Mouse (Mus musculus) heart, embryonic 14.5 days (tissue): ENCODE data around the gene Muc4. TPM values are rescaled to one million over a fixed set of nuclear protein-coding genes. Genes with fewer than 3 reads are reported as not detected.

Source experiments
- ATAC-seq: fragments of 200-750 bp; cut with Nextera tagmentation; 2 replicates; pipeline ENCODE4 v1.8.0; 2017; ENCODE audit warnings: low read depth, moderate TSS enrichment; ENCODE audit not compliant: insufficient number of reproducible peaks, insufficient read depth, low FRiP score
- H3K27ac ChIP-seq, 2 experiments: fragments of 200-500 bp in 1 of 2; fragments of 300-500 bp in 1 of 2; sonication (generic) in 1 of 2; replicated peaks in 1 of 2; 2 replicates each; pipeline ENCODE4 v1.5.1; 2012 to 2014; ENCODE audit warnings: low read depth in 2 of 2, low read length in 2 of 2, control low read depth in 1 of 2, mild to moderate bottlenecking in 1 of 2, mixed read lengths in 1 of 2; ENCODE audit not compliant: control insufficient read depth in 1 of 2, insufficient read depth in 1 of 2
- H3K27me3 ChIP-seq: fragments of 300-500 bp; sonication (generic); 2 replicates; pipeline ENCODE4 v1.6.1; 2014; ENCODE audit warnings: mild to moderate bottlenecking, low read length, control low read depth; ENCODE audit not compliant: control insufficient read depth, insufficient read depth
- H3K36me3 ChIP-seq: fragments of 300-500 bp; sonication (generic); 2 replicates; pipeline ENCODE4 v1.6.1; 2014; ENCODE audit warnings: mild to moderate bottlenecking, control low read depth, low read length, mixed read lengths; ENCODE audit not compliant: control insufficient read depth, insufficient read depth
- H3K4me1 ChIP-seq, 2 experiments: fragments of 200-500 bp in 1 of 2; fragments of 300-500 bp in 1 of 2; sonication (generic) in 1 of 2; 2 replicates each; pipeline ENCODE4 v1.6.1; 2012 to 2014; ENCODE audit warnings: low read length in 2 of 2, control low read depth in 1 of 2, mixed read lengths in 1 of 2; ENCODE audit not compliant: control insufficient read depth in 2 of 2, insufficient read depth in 2 of 2
- H3K4me2 ChIP-seq: fragments of 300-500 bp; sonication (generic); 2 replicates; pipeline ENCODE4 v1.6.1; 2014; ENCODE audit warnings: mild to moderate bottlenecking, low read length
- H3K4me3 ChIP-seq, 2 experiments: fragments of 200-500 bp in 1 of 2; fragments of 300-500 bp in 1 of 2; sonication (generic) in 1 of 2; 2 replicates each; pipeline ENCODE4 v1.5.1; 2012 to 2014; ENCODE audit warnings: low read length in 2 of 2, mild to moderate bottlenecking in 2 of 2, control low read depth in 1 of 2, low read depth in 1 of 2, moderate library complexity in 1 of 2; ENCODE audit not compliant: control insufficient read depth in 1 of 2, insufficient read depth in 1 of 2
- H3K9ac ChIP-seq: fragments of 300-500 bp; sonication (generic); 2 replicates; pipeline ENCODE4 v1.6.1; 2014; ENCODE audit warnings: mild to moderate bottlenecking, low read length
- H3K9me3 ChIP-seq: fragments of 300-500 bp; sonication (generic); 2 replicates; pipeline ENCODE4 v1.6.1; 2016; ENCODE audit warnings: low read length, control low read depth; ENCODE audit not compliant: control insufficient read depth
- WGBS: fragments of 180-500 bp; shearing (Covaris S2); extraction: QIAGEN DNeasy Blood & Tissue Kit; methylation state at CpG from one replicate; pipeline ENCODE4 v1.1.7; 2014; 5-methylcytosine and 5-hydroxymethylcytosine counted together
- polyA plus RNA-seq: library from polyadenylated mRNA; unstranded; fragments of >200 nt; fragmentation: Nextera tagmentation; extraction: Ambion mirVana; gene quantifications from 2 replicates; pipeline ENCODE4 v1.2.1, GENCODE M21; 2014

Muc4 gene
- polyA plus RNA-seq, 1 experiment from 2014 or later = not detected

DNA sequence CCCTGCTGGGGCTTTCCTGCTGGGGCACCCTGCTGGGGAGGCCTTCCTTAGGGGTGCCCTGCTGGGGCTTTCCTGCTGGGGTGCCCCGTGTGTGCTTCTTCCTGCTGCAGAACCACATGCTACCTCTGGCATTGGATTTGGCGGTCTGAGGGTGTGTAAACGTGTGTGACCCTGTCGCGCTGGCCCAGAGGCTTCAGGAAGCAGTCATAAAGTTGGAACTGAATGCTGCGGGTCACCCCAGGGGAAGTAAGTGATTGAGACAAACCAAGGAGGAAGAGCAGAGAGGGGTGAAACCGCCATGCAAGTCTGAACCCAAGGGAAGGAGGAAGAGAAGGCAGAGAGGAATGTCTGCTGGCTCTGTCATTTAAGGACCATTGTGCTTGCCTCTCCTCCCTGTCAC lies 37.1 kb upstream of the Muc4 start:
- no peaks in the 10 kb centered on the region for H3K27me3 ChIP-seq
- H3K9me3 ChIP-seq = no peaks in the 10 kb centered on the region
- no peak overlapping the region for H3K9ac ChIP-seq
- ATAC-seq = no peak
- 42% methylated on average over 7 of the region's 7 CpGs for WGBS
- no peak overlapping the region for H3K4me3 ChIP-seq
- no peak overlapping the region for H3K27ac ChIP-seq
- H3K4me1 ChIP-seq = peaks cover 3% of the 10 kb centered on the region in 2 experiments; a peak in 2 of 4 replicates
- H3K36me3 ChIP-seq = no peaks in the 10 kb centered on the region
- no peak overlapping the region for H3K4me2 ChIP-seq

DNA sequence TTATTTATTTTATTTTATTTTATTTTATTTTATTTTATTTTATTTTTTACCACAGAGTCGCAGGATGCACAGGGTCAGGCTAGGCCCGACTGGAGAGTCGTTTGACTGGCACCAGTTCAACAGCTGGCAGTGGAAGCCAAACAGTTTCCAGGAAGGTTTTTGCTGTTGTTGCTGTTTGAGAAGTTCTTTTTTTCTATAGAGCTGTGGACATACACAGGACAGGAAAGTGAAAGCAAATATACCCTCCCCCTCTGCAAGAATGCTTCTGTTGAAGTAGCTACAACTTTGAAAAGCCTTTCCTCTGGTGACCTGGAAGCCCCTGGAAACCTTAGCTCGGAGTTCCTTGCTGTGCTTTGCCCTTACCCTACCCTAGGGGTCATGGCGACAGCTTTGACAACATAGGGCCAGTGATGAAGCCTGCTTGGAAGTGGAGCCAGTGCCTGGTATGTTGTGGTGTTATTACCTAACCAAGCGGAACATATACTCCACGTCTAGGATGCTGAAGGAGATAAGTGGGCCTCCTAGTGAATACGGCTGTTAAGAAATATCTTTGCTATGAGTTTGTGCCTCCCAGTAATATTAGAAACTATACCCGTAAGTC lies 32.3 kb upstream of the Muc4 start:
- no peak overlapping the region for H3K4me3 ChIP-seq
- no peak overlapping the region for H3K4me2 ChIP-seq
- H3K9ac ChIP-seq = no peak overlapping the region
- 60% methylated on average over 9 of the region's 9 CpGs for WGBS
- no peak overlapping the region for H3K27ac ChIP-seq
- no peaks in the 10 kb centered on the region for H3K36me3 ChIP-seq
- ATAC-seq = no peak
- no peaks in the 10 kb centered on the region for H3K27me3 ChIP-seq
- peaks cover 5 to 8% of the 10 kb centered on the region in 2 experiments; a peak in 2 of 4 replicates for H3K4me1 ChIP-seq
- no peaks in the 10 kb centered on the region; the same call in 1 of the 2 replicates for H3K9me3 ChIP-seq

DNA sequence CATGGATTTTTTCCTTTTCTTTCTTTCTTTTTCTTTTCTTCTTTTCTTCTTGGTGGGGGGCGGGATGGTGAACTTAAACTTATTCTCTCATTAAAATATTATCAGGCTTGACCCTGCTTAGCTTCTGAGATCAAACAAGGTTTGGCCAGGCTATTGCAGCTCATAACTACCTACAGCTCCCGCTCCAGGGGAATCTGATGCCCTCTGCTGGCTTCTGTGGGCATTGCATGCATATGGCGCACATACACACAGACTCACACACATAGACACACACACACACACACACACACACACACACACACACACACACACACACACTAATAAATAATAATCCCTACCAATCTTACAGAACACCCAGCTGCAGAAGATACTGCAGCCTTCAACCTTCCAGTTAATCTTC lies 30.1 kb upstream of the Muc4 start:
- Histone ChIP-seq H3K36me3 (no peaks in the 10 kb centered on the region), H3K27me3 (no peaks in the 10 kb centered on the region), H3K9me3 (no peaks in the 10 kb centered on the region; the same call in 1 of the 2 replicates), H3K4me2 (no peak overlapping the region), H3K4me3 (no peak overlapping the region), H3K4me1 (peaks cover 7 to 8% of the 10 kb centered on the region in 2 experiments; a peak in 3 of 4 replicates), H3K27ac (no peak overlapping the region), H3K9ac (no peak overlapping the region)
- WGBS = 93% methylated on average over 3 of the region's 3 CpGs
- no peak for ATAC-seq

DNA sequence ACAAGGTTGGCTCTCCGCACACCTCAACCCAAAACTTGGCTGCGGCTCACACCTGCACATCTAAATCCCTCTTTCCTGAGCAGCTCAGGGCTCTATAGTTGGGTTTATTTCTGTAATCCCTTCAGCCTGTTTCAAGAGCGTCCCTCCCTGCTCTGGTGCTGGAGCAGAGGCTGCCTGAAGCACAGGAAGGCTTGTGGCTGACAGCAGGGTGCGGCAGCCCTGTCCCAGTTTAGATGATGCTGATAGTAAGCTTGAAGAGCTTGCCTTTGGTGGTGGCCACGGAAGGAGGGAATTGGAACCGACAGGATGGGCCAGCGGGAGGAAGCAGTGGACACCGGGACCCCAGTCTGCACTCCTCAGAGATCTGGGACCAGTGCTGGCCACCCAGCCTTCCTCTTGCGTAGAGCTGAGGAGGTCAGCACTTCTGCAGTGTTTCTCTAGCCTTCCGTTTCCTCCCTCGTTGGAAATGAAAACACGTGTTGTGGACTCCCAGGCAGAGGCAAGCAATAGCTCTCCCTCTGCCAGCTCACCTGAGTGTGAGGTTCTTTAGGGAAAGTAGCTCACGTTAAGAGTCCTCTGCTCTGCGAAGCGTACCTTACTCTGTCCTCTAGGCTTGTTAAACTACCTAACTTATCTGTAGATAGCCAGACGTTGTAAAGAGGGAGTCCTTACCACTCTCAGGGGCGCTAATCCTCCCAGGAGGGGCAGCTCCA lies 28.4 kb upstream of the Muc4 start:
- no peaks in the 10 kb centered on the region for H3K36me3 ChIP-seq
- H3K27ac ChIP-seq = no peak overlapping the region
- no peak overlapping the region for H3K4me3 ChIP-seq
- peaks cover 10 to 16% of the 10 kb centered on the region in 2 experiments; a peak in 3 of 4 replicates for H3K4me1 ChIP-seq
- H3K4me2 ChIP-seq = no peak overlapping the region
- no peaks in the 10 kb centered on the region for H3K27me3 ChIP-seq
- no peaks in the 10 kb centered on the region; the same call in 1 of the 2 replicates for H3K9me3 ChIP-seq
- no peak for ATAC-seq
- 34% methylated on average over 17 of the region's 17 CpGs for WGBS
- no peak overlapping the region for H3K9ac ChIP-seq

DNA sequence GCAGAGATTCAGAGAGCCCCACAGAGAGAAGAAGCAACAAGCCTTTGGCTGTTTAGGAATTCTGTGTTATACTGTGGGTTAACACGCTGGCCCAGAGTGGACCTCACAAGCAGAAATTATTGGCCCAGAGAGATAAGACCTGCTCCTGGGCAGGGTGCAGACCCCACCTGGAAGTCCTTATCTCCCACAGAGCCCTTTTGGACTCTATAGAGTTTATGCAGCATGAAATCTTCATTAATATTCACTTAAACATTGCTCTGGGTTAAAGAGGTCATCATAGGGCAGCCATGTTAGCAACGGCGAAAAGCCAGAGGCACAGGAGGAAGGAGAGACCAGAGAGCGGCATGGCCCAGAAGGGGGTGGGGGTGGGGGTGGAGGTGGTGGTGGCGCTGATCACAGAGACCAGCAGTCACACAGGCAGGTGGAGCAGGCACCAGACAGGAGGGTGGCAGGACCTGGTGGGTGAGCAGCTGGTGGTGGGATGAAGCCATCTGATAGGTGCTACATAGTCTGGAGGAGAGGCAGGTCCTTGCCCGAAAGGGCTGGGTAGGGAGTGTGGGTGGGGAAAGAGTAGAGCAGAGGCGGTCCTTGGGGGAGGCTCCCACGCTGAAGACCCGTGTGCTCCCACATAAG lies 27.7 kb upstream of the Muc4 start:
- Histone ChIP-seq H3K9ac (no peak overlapping the region), H3K9me3 (no peaks in the 10 kb centered on the region; the same call in 1 of the 2 replicates), H3K4me1 (peaks cover 10 to 16% of the 10 kb centered on the region in 2 experiments; a peak in 3 of 4 replicates), H3K27ac (no peak overlapping the region), H3K4me2 (no peak overlapping the region), H3K4me3 (no peak overlapping the region), H3K27me3 (no peaks in the 10 kb centered on the region), H3K36me3 (no peaks in the 10 kb centered on the region)
- whole genome bisulfite sequencing = 60% methylated on average over 9 of the region's 9 CpGs
- no peak for ATAC-seq

DNA sequence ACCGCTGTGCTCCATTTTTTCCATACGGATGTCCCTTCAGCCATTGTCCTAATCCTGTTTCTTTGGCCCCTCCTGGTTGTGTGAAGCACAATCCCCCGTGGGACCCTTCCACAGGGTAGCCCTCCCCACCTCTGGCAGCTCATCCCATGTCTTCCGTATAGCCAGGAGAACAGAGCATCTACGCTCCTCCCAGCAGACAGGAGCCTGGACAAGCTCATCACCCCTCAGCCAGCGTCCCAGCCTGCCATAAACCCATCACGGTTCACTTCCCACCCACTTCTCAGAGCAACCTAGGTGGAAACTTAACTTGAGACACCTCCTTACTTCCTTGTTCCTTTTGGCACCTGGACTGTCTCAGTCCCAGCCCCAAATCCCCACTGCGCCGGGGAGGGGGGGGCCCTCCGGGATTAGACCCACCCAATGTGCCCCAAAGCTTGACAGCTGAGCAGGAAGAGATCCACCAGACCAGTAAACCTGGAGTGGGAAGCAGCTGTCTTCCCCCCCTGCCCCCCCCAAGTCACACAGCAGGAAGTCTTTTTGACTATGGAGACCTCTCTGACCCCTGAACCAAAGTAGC lies 27.1 kb upstream of the Muc4 start:
- ATAC-seq = no peak
- 71% methylated on average over 10 of the region's 10 CpGs for WGBS

DNA sequence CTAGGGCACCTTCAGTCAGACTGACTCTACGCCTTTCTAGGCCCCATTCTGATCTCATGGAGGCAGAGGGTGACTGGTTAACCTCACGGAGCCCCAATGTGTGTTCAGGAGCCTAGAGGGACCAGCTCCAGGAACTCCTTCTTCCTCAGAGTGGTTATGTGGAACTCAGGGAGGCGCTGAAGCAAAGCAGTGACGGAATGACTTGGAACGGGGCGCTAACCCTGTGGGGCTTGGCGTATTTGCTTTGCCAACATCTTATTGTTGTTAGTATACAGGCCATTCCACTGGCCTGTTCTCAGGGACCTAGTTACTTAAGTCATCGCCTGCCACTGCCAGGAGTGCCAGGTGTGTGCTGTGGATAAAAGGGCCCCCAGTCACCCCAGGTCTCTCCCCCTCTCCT lies 26.6 kb upstream of the Muc4 start:
- H3K9me3 ChIP-seq = no peaks in the 10 kb centered on the region; the same call in 1 of the 2 replicates
- peaks cover 19 to 26% of the 10 kb centered on the region in 2 experiments for H3K4me1 ChIP-seq
- no peak overlapping the region for H3K4me2 ChIP-seq
- H3K36me3 ChIP-seq = no peaks in the 10 kb centered on the region
- 90% methylated on average over 8 of the region's 8 CpGs for WGBS
- ATAC-seq = no peak
- no peaks in the 10 kb centered on the region for H3K27me3 ChIP-seq
- H3K4me3 ChIP-seq = no peak overlapping the region
- H3K9ac ChIP-seq = no peak overlapping the region
- H3K27ac ChIP-seq = no peak overlapping the region

More for the DNA sequence above, 27.1 kb upstream of the Muc4 start:
- Histone ChIP-seq H3K4me2 (no peak overlapping the region), H3K9ac (no peak overlapping the region), H3K4me1 (peaks cover 15 to 21% of the 10 kb centered on the region in 2 experiments), H3K36me3 (no peaks in the 10 kb centered on the region), H3K4me3 (no peak overlapping the region), H3K27ac (no peak overlapping the region), H3K9me3 (no peaks in the 10 kb centered on the region; the same call in 1 of the 2 replicates), H3K27me3 (no peaks in the 10 kb centered on the region)
